Mouse (Mus musculus): ENCODE data around the gene Gm11444.

DNA sequence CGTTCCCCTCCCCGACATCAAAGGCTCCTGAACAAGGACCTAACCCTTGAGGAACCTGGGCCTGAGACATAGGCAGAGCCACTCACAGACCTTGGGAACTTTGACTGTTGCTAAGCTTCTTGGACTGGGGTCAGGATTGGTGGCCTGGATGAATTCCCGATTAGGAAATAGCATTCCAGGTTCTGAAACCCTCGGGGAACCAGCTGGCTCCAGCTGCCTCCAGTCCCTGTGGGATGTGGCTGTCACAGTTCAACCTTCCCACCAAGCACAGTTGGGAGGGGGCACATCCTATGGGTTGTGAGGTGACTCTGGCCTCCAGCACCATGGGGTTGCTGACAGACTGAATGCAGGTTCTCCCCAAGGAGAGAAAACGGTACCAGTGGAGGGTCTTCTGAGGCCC is 4.2 kb downstream of the Gm11444 start:
- TF ChIP-seq TAL1 (IDR thresholded peaks at IDR 0.05; ENCODE audit: low read length) (no peak), GATA1 (IDR thresholded peaks at IDR 0.05; ENCODE audit: low read length) (no peak)

Data from erythroblast, embryonic 14.5 days (primary cell).